Mouse (Mus musculus): ENCODE results near the gene Mrpl45. TPM values are rescaled to one million over a fixed set of nuclear protein-coding genes. Genes with fewer than 3 reads are reported as not detected.
"Not testable (repeated sequence)": the region's sequence is repeated elsewhere in the genome, so short reads cannot be mapped to it uniquely, and the experiment has no call there.

The Mrpl45 gene
- 10 to 100 TPM; 44.1 to 51.8 TPM for total RNA-seq (2021)

GRCm38 (mm10) chr11:97315504-97316503 is at the start of gene Mrpl45:
Gene Mrpl45, plus strand, starts transcription at chr11:97315716.
- DNase-seq = peak; percentile 99
- intact Hi-C loops (cut with DNase I) = loop anchor here (1.0 kb wide), 1 partner anchor 36 kb away; the partner anchor contains the start of gene Npepps

GRCm38 (mm10) chr11:97266544-97266943 is 49.0 kb upstream of the Mrpl45 start:
- DNase-seq; intact Hi-C loops (cut with DNase I): not testable (repeated sequence)

GRCm38 (mm10) chr11:97270004-97270403 is 45.5 kb upstream of the Mrpl45 start:
- intact Hi-C loops (cut with DNase I); DNase-seq: not testable (repeated sequence)

GRCm38 (mm10) chr11:97272835-97273234 is 42.7 kb upstream of the Mrpl45 start:
- intact Hi-C loops (cut with DNase I) = no loop called here

GRCm38 (mm10) chr11:97273613-97274012 is 41.9 kb upstream of the Mrpl45 start:
- no peak for DNase-seq
- intact Hi-C loops (cut with DNase I) = no loop called here

More at GRCm38 (mm10) chr11:97272835-97273234, 42.7 kb upstream of the Mrpl45 start:
- DNase-seq = no peak

- DNase-seq; intact Hi-C loops (cut with DNase I): not testable (repeated sequence)
Measured at GRCm38 (mm10) chr11:97274947-97275346, 40.6 kb upstream of the Mrpl45 start.

GRCm38 (mm10) chr11:97275349-97275748 is 40.2 kb upstream of the Mrpl45 start:
- no peak for DNase-seq
- intact Hi-C loops (cut with DNase I) = no loop called here

GRCm38 (mm10) chr11:97276019-97276418 is 39.5 kb upstream of the Mrpl45 start:
- DNase-seq = no peak
- intact Hi-C loops (cut with DNase I) = no loop called here

- intact Hi-C loops (cut with DNase I) = no loop called here
- DNase-seq = peak in 1 of 2 experiments; percentile 7
Measured at GRCm38 (mm10) chr11:97277166-97277565, 38.4 kb upstream of the Mrpl45 start.

- no peak for DNase-seq
- intact Hi-C loops (cut with DNase I) = loop anchor here (2.0 kb wide), 1 partner anchor 32 kb away; no protein-coding TSS in a partner anchor
Measured at GRCm38 (mm10) chr11:97278456-97278855, 37.1 kb upstream of the Mrpl45 start.

- no peak for DNase-seq
- intact Hi-C loops (cut with DNase I) = loop anchor here (2.0 kb wide), 1 partner anchor 32 kb away; no protein-coding TSS in a partner anchor
Measured at GRCm38 (mm10) chr11:97279040-97279404, 36.5 kb upstream of the Mrpl45 start.

- DNase-seq = peak; percentile 72 to 78
- intact Hi-C loops (cut with DNase I) = loop anchor here (1.0 to 2.0 kb wide), 2 partner anchors 31 to 36 kb away; partner anchors contain the start of gene Mrpl45
Measured at GRCm38 (mm10) chr11:97279405-97280215, 35.9 kb upstream of the Mrpl45 start.

GRCm38 (mm10) chr11:97280216-97280861 is 35.2 kb upstream of the Mrpl45 start, which contains the start of gene Npepps:
Gene Npepps, minus strand, starts transcription at chr11:97280638.
- peak; percentile 79 to 82 for DNase-seq
- intact Hi-C loops (cut with DNase I) = loop anchor here (1.0 kb wide), 1 partner anchor 35 kb away; the partner anchor contains the start of gene Mrpl45

- intact Hi-C loops (cut with DNase I) = no loop called here
- no peak for DNase-seq
Measured at GRCm38 (mm10) chr11:97282179-97282578, 33.3 kb upstream of the Mrpl45 start.

- DNase-seq = no peak
- intact Hi-C loops (cut with DNase I) = no loop called here
Measured at GRCm38 (mm10) chr11:97284854-97285253, 30.7 kb upstream of the Mrpl45 start.

GRCm38 (mm10) chr11:97285852-97286775 is 29.4 kb upstream of the Mrpl45 start:
- intact Hi-C loops (cut with DNase I) = no loop called here
- peak; percentile 27 to 53 for DNase-seq

GRCm38 (mm10) chr11:97286973-97287372 is 28.5 kb upstream of the Mrpl45 start:
- DNase-seq = no peak
- intact Hi-C loops (cut with DNase I) = no loop called here

- intact Hi-C loops (cut with DNase I) = no loop called here
- no peak for DNase-seq
Measured at GRCm38 (mm10) chr11:97287643-97288042, 27.9 kb upstream of the Mrpl45 start.
